Mouse (Mus musculus): ENCODE results near the gene Glod4.
A peak's percentile ranks its signal among the peaks of the same experiment; 100 is the strongest.

Gene Glod4

DNA sequence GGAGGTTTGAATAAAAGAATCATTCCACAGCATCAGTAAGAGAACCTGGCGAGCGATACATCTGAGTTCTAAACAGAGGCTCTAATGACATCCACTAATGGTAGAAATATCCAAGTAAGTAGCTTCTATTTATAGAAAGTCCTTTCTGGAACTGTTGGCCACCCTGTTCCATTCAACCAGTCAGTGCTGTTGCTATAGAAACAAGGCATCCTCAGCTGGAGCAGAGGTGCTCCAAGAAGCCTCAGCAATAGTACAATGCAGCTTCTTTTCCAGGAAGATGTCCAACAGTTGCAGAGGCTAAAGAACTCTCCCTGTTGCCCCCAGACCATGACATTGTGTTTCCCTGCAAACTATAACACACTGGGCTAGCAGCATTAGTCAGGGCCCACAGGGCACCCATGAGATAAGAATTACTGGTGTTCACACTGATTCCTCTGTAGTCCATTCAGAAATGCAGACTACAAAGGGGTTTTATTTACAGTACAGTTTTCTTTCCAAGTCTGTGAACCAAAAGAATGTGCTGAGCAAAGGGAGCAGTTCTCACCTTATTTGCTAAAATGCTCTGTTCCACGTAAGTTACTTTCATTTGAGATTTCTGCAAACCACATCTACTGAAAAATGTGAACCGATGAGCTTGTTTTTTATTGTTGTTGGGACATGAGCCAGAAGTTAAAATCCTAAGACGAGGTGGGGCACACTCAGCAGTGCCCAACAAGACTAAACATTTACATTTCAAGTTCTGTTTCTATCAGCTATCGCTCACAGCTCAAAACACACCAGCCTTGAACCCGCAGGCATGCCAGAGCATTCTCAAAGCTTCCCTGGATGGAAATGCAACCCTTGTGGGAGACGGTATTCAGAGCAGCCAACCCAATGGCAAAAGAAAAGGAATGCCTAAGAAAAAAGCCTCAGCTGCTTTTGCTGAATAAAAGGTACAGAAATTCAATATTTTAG is 95.2 kb downstream of the Glod4 start:
- no peak for TF ChIP-seq GATA4 (IDR thresholded peaks at IDR 0.05; ENCODE audit: insufficient replicate concordance, low read length)

DNA sequence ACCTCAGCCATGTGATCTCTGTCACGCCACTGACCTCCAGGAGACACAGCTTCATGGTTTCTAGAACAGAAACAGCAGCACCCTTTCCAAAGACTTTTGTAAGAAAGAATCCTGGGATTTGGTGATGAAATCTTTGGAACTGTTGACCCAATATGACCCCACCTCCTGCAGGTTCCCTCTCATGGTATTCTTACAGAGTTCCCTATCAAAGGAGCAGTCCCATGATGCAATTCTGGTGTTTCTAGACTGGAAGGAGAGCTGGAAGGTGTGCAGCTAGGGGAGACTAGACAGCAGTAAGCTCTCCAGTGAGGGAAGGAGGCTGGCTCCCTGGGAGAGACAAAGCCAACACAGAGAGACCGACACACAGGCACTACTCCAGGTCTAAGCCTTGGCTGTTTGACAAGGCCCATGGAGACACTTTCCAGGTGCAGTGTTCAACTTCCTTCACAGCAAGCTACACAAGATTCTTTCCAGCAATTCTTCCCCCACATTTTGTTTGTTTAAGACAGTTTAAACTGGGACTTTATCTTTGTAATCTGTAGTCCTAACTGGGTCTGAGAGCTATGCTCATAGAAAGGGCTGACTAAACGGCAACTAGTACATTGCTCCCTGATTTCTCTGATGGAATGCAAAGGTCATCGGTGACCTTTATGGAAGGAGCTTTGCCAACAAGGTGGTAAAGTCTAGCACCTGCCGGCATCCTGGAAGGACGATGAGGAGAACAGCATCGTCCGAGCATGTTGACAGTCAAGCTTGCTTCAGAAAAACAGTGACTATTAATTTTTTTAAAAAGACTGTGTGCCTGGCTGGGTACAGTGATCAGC is 97.1 kb downstream of the Glod4 start:
- no peak for TF ChIP-seq GATA4 (IDR thresholded peaks at IDR 0.05; ENCODE audit: insufficient replicate concordance, low read length)

DNA sequence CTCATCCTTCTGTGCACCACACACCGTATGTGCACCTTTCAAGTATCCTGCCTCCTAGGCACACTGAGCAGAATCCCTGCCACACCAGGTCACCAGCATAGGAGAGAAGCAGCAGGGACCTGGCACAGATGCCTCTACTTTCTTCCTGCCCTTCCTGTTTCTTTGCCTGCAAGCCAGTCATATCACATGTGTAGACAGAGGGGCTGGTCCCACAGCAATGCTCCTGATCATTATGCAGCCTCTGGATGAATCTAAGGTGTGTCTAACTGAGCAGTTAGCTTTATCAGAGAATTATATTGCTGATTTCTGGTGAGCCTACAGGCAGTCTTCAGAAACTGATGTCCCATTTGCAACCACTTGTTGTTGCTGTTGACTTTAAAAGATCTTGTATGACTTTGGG is 98.4 kb downstream of the Glod4 start:
- TF ChIP-seq GATA4 (IDR thresholded peaks at IDR 0.05; ENCODE audit: insufficient replicate concordance, low read length): no peak

DNA sequence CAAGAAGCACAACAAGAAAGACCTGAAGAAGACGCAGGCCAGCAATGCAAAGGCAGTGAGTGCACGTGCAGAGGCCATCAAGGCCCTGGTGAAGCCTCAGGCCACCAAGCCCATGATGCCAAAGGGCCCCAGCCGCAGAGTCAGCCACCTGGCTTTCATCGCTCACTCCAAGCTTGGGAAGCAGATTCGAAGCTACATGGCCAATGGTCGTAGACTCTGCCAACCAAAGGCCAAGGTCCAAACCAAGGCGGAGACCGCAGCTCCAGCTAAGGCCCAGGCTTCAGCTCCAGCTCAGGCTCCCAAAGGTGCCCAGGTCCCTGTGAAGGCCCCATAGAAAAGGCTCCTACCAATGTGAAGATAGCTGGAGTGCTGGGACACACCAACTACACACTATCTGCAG is 99.1 kb downstream of the Glod4 start:
- no peak for TF ChIP-seq GATA4 (IDR thresholded peaks at IDR 0.05; ENCODE audit: insufficient replicate concordance, low read length)

DNA sequence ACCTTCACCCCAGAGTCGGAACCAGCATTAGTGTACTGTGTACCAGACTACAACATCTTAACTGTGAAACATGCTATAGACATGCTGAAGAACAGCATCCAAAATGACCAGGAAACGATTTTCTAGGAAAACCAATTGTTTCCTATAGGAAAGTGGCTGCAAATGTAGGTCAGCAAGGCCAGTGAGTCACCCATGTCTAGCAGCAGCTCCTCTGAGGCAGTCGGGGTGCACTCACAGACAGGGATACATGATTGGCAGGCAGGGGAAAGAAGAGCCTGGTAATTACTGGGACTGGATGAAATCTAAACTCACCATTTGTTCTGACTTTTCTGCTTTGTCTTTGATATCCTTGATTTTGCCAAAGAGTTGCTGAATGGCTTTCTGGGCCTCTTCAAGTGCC is 105.5 kb downstream of the Glod4 start:
- TF ChIP-seq GATA4 (IDR thresholded peaks at IDR 0.05; ENCODE audit: insufficient replicate concordance, low read length): no peak

DNA sequence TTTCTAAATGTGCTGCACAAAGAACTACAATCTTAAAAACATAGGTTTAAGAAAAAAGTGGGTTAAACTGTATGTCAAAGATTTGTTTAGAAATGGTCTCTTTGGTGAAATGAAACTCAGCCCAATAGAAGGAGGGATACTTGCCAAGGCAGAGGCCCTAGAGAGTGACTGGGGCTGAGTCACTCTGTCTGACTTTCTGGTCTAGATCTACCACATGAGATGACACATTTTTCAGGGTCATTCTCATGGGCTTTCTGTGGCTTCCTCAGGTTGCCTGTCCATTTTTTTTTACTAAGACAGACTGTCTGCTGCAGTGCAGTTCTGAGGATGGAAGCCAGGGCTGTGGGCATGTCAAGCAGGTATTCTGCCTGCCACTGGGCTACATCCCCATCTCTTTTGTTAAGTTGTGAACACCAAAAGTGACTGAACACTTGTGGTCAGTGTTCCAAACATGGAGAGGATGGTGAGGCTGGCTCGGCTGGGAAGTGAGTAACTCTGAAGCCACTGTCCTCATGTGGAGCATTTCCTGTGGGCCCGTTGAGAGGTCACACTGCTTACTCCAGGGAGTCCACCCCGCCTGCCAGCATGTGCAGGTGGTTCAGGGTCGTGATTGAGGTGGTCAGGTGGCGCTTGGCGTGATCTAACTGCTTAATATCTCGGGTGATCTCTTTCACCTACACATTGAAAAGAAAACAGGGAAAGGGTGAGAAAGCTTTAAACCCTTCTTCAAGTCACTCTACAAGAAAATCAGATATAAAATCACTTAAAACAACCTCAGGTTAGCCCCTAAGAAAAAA is 107.7 kb downstream of the Glod4 start:
- no peak for TF ChIP-seq GATA4 (IDR thresholded peaks at IDR 0.05; ENCODE audit: insufficient replicate concordance, low read length)

DNA sequence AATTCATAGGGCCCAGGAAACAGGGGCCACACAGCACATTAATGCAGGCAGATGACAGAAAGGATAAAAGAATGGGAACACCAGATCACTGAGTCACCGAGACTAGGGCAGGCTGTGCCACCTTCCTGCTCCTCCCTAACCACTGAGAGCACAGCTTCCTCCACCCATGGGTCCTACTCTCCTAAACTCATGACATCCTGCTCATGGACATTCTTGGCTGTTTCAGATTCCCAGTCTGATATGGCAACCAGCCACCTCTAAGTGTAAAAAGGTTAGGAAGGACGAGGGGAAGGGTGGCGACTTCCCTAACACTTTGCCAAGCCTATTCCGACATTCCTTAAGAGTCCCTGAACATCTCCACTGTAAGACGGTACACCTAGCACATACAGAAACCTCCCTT is 112.7 kb downstream of the Glod4 start:
- TF ChIP-seq GATA4 (IDR thresholded peaks at IDR 0.05; ENCODE audit: insufficient replicate concordance, low read length): peak; percentile 56; the same call in 1 of the 2 replicates

DNA sequence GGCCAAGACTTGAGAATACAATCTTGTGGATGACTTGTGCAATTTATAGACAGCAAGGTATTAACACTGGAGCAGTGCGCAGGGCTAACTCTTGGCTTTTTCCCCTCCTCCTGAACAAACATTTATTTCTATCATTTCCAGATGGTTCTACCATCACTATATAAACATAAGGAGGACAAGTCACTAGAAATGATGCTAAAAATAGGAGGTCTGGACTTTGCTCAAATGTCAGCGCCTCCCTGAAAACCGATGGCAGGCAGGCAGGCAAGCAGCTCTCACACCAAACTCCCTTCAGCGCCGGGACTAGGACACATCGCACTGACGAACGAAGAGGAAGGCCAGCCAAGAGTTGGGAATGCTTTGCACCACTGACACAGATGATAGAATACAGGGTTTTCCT is 118.1 kb downstream of the Glod4 start:
- no peak for TF ChIP-seq GATA4 (IDR thresholded peaks at IDR 0.05; ENCODE audit: insufficient replicate concordance, low read length)

DNA sequence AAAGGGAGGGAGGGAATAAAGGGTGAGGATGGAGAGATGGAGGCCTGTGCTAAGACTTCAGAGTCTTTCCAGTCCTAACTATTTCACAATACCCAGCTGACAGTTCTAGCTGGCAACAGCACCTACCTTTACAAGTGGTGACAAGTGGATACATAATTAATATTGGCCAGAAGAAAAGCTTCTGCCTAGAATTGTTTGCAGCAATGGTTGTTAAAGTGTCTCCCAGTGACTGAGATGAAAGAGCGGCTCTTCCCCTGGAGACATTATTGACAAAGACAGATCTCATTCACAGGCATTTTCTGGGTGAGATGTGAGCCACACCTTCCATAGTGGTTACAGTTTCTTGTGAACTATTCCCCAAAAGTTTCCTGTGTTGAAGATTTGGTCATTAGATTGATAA is 120.0 kb downstream of the Glod4 start:
- no peak for TF ChIP-seq GATA4 (IDR thresholded peaks at IDR 0.05; ENCODE audit: insufficient replicate concordance, low read length)

DNA sequence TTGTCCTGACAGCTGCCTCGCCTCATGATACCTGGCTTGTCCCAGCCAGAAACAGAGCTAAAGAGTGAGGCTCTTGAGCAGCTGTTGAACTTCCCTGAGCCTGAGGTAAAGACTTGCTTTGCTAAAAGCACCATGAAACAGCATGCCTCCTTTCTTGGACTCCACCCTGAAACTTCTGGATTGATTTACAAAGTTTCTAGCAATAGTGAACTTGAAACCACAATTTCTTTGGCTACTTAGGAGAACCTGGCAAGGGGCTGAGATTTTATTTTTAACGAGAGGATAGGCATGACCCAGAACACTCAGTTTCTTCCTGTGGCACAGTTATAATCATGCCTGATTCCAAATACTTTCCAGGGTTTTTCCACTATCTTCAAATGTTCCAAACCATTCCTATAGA is 121.0 kb downstream of the Glod4 start:
- TF ChIP-seq GATA4 (IDR thresholded peaks at IDR 0.05; ENCODE audit: insufficient replicate concordance, low read length): no peak

DNA sequence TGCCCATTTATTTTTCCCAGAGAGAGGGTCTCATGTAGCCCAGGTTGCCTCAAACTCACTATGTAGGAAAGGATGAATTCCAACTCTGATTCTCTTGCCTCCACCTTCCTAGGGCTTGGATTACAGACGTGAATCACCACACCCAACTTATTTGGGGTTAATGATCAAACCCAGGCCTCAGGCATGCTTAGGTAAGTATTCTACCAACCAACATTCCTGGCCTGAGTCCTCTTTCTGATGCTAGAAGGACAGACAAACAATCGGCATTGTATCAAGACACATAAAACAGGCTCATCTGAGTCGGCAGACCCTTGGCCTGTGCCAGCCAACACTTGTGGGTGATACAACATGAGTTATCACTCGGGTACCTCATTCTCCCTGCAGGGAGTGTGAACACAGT is 122.4 kb downstream of the Glod4 start:
- TF ChIP-seq GATA4 (IDR thresholded peaks at IDR 0.05; ENCODE audit: insufficient replicate concordance, low read length): no peak

DNA sequence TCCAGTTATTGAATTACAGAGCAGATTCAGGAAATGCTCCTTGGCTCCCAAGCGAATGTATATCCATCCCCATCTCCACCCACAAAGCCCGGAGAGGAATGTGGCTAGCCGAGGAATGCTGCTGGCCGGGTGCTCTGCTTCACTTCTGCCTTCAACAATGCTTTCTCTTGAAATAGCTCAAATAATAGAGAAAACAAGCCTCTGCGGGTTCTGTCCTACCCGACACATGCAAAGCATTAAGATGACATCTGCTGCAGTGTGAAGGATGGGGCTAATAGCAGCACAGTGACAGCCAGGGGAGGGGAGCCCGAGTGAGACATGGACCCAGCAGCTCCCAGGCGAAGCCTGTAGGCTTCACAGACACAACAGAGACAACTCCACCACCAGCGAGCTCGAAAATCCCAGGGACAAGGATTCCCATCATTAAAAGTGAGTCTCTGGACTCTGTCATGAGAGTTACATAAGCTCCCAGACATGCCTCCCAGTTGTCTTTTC is 123.1 kb downstream of the Glod4 start:
- TF ChIP-seq GATA4 (IDR thresholded peaks at IDR 0.05; ENCODE audit: insufficient replicate concordance, low read length): no peak

DNA sequence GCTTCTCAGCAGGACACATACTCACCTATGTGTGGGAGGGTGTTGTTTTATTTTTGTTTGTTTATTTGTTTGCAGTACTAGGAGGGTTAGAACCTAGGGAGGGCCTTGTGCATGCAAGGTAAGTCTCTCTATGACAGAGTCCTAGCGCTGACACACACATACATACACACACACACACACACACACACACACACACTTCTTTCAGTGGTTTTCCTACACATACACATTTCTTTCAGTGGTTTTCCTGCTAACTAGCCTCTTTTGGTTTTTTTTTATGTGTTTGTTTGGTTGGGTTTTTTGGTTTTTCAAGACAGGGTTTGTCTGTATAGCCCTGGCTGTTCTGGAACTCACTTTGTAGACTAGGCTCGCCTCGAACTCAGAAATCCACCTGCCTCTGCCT is 133.1 kb downstream of the Glod4 start:
- TF ChIP-seq GATA4 (IDR thresholded peaks at IDR 0.05; ENCODE audit: insufficient replicate concordance, low read length): no peak

DNA sequence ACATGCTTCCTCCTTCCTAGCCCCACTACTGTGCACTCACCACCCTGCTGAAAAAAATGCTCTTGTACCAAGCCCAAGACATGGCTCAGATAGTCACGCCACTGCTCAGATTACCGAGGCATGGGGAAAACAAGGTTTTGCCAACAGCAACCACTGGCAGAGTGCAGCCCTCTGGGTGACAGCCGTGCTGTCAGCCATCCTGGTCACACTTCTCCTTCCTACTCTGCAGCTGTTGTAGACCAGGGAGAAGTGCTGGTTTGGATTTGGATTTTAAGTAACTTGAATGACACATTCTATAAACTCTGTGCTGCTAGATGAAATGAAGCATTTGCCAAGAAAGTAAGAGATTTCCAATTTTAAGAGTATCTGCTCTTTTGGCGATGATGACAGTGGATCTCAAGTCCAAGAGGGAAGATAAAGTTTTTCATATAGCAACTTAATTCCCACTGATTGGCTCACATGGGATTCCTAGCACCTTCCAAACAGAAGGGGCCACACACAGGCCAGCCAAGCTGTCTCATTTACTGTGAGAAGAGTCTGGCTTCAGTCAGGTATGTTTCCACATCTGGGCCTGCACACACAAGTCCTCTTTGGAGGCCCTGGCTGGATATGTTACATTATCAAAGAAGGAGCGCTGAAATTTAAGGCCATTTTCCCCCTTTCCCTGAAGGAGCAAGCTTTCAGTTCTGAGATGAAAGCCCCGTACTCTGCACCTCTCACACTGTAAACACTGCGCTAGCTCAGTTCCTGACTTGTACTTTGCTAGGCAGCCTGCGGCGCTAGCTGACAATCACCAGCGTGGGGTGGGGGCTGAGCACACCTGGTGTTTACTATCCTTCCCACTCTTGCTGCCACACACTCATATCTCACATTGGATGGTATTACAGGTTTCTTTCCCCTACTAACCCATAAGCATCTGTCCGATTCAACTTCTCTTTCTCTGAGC is 136.7 kb downstream of the Glod4 start:
- no peak for TF ChIP-seq GATA4 (IDR thresholded peaks at IDR 0.05; ENCODE audit: insufficient replicate concordance, low read length)

Measured in liver, adult (tissue).